Mouse (Mus musculus) urinary bladder, postnatal 36 days (tissue): ENCODE measurements around the gene Gpha2.

Experiments used
- DNase-seq, 2 experiments: peaks; one replicate each; pipeline ENCODE4 v3.0.0; 2022; ENCODE audit warnings: low spot score in 2 of 2, mixed read lengths in 1 of 2

Gene Gpha2

DNA sequence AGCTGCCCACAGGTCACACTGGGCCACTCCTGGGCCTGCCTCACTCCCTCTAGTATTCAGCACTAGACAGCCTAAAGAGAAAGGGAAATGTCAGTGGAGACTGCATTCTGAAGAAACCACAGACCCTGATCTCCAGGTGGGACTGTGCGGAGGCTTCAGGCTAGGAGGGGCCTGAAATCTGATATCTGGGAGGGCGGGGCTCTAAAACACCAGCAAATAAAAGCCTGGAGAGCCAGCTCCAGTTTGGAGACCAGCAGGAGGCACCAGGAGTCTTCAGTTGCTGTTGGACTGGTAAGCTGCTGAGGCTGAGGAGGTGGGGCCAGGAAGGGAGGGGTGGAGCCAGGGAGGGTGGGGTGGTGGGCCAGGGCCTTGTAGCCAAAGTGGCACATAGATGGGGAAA, at the start of gene Gpha2:
TSS of gene Gpha2 (plus strand) at position 246 of the 400 bp plus-strand sequence.
- DNase-seq, result no peak

DNA sequence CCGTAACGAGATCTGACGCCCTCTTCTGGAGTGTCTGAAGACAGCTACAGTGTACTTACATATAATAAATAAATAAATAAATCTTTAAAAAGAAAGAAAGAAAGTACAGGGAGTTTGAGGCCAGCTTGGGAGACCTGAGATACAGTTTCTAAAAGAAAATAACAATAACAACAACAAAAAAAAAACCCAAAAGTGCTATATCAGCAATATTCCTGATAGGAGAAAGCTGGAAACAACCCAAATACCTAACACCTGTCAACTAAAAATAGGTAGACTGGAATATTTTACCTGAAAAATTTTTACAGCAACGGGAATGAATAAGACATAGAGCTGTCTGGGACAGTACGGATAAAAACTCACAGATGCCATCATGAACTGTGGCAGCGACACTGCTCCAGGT, 47.4 kb upstream of the Gpha2 start:
- no peak for DNase-seq

DNA sequence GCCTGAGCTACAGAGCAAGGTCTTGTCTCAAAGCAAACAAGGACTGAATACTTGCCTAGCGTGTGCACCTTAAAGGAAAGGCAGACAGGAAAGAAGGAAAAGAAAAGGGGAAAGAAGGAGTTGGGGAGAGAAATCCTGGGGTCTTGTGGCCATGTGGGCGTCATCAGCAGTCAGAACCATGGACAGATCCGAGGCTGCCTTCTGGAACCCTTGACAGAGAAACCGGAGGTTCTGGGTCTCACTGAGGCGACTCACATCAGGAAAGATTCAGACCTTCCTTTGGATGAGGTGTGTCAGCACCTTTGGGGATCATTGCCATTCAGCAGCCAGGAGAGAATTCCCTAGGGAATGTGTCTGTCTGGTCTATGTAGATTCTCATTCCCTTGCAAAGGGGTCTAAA, 44.6 kb upstream of the Gpha2 start:
- DNase-seq, result no peak

GRCm38 (mm10) chr19:6182534-6182933, 43.6 kb upstream of the Gpha2 start:
- DNase-seq, result no peak

- DNase-seq, result no peak
These were observed 42.0 kb upstream of the Gpha2 start, which contains the start of gene Majin for GRCm38 (mm10) chr19:6184131-6184530. Majin (plus strand) TSS chr19:6184388.

- no peak for DNase-seq
These were observed 21.9 kb upstream of the Gpha2 start for GRCm38 (mm10) chr19:6204265-6204664.

- DNase-seq, result no peak
These were observed 19.5 kb upstream of the Gpha2 start for GRCm38 (mm10) chr19:6206716-6207115.

DNA sequence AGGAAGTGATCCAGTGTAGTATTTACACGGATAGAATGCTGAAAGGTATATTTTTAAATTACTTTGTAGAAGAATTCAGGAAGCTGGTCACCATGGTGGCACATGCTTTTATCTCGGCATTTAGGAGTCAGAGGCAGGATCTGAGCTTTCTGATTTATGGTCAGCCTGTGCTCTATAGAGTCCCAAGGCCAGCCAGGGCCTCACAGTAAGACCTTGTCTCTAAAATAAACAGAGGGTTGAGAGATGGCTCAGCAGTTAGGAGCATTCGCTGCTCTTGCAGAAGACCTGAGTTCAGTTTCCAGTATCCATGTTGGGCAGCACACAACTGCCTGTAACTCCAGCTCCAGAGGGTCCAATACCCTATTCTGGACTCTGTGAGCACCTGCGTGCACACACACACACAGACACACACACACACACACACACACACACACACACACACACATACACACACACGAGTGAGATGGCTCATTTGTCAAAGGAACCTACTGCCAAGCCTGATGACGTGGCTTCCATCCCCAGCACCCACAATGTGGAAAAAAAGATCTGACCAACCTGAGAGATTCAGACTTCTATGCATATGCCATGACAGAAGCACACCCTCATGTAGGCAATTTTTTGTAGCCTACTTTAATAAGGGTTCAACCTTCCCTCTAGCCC, 10.0 kb upstream of the Gpha2 start:
- no peak for DNase-seq

GRCm38 (mm10) chr19:6218606-6219005, 7.6 kb upstream of the Gpha2 start:
- DNase-seq, result no peak

GRCm38 (mm10) chr19:6226763-6227162, 583 bp downstream of the Gpha2 start:
- DNase-seq, result no peak

DNA sequence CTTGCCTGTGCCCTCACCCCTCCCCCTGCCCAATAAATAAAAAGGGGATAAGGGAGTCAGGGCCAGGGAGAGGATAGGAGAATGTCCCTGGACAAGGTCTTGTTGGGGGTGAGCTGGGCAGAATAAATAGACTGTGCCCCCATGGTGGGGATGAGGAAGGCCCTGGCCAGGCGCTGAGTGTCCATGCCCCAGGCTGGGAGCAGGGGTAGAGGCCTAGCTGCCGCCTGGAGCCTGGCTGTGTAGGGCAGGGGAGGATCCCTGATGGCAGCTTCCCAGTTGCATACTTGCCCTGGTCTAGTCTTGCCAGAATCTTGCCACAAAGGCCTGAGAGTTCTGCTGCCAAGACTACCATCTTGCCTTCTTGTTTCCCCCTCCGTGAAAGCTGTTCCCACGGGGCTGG, 1.7 kb downstream of the Gpha2 start:
- no peak for DNase-seq

DNA sequence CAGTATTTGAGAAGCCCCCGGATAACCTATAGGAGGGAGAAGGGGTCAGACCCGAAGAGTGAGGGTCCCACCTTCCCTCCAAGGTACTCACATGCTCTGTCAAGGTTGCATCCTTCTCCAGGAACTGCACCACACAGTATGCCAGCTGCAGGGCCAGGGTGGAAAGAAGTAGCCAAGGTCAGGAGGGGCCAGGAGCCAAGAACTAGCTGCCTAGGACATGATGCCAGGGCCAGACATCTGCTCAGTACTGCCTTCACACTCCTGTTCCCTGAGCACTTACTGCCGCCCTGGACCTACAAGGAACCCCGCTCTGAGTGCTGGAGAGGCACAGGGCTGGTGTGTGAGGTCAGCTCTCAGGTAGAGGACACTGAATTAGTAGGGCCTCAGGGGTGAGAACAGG, 4.2 kb downstream of the Gpha2 start:
- DNase-seq, result no peak

GRCm38 (mm10) chr19:6231036-6231435, 4.9 kb downstream of the Gpha2 start:
- no peak for DNase-seq

GRCm38 (mm10) chr19:6233647-6234046, 7.5 kb downstream of the Gpha2 start:
- DNase-seq, result no peak

DNA sequence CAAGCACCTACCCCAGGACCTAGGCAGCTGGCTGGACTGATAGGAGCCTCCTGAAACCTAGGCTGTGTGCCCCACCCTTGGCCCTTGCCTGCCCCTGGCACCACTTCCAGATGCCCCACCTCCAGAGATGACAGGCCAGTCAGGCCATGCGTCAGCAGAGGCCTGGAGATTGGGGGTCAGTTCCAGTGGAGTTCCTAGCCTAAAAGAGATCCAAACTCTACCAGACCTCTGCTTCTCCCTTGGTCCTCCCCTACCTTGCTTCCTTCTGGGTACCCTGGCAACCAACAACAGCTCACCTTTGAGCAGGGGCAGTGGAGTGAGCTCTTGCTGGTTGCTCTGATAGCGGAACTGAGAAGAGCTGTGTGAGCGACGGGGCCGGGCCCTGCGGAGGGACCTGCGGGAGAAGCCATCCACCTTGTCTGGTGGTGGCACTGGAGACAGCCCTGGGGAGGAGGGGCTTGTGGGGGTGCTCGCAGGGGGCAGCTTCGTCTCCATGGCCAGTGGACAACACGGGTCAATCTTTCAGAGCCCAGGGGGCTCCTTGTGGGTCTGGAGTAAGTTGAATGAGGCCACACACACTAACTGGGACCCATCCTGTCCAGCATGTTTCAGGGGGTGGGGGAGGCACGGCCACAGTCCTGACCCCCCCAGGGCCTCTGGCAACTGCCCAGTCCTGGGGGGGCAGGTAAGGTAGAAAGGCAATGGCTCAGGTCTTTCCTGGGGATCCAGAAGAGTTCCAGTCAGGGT, 8.3 kb downstream of the Gpha2 start:
- DNase-seq, result peak in 1 of 2 experiments; percentile 22

DNA sequence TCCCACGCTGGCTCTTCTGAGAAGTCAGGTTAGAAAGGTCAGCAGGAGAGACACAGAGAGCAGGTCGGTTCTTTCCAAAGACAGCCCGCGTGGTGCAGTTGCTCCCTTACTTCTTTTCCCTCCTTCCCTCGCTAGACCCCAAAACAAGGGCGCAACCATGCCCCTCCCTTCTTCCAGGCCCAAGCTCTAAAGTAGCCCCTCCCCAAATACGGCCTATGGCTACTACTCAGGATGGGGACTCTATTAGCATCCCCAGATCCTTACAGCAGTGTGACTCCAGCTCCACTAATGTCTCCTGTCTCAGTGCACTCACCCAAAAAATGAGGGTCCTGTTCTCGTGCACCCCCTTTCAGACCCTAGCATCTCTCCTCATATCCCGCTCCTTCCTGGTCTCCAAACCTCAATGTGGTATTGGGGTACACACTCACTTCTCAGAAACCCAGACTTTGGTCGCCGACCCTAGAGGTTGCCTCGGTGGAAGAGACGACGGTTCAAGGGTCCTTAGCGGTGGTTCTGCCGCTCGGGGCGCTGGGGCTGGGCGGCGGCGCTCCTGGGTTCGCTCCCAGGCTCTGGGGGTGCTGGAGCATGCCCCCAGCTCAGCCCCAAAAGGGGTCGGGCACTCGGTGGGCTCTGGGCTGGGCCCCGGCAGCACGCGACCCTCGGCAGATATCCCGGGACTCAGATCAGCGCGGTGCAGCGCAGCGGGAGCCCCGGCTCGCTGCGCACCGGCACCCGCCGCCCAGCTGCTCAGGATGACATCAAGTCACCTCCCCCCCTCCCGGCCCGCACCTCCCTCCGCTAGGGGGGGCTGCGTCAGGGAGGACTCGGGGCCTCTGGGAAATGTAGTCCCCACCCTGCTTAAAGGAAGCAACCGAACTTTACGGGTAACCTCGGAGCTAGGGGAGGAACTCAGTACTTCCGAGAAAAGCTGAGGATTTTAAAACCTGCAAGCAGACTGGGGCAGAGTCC, 9.2 kb downstream of the Gpha2 start, which contains the start of gene Ppp2r5b:
TSS of gene Ppp2r5b (minus strand) at position 789 of the 969 bp plus-strand sequence.
- DNase-seq, result peak; percentile 90 to 95

GRCm38 (mm10) chr19:6236053-6236441, 9.9 kb downstream of the Gpha2 start:
- peak; percentile 82 to 88 for DNase-seq

DNA sequence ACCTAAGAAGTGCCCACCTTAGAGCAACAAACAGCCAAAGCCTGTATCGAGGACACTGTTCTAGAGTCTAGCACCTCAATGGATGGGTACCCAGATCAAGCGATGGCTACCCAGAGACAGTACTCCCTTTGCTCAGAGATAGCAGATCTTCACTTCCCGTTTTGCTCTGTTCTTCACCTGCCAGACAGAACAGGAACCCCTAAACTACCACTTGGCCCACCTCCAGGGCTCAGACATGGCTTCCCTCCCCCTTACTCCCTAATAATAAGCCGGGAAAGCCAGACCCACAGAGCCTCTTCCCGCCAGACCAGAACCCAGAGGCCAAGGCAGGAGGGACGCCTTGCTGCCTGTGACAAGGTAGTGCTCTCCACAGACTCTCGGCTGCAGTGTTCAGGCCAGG, 10.7 kb downstream of the Gpha2 start:
- no peak for DNase-seq

GRCm38 (mm10) chr19:6238740-6239139, 12.6 kb downstream of the Gpha2 start:
- no peak for DNase-seq

DNA sequence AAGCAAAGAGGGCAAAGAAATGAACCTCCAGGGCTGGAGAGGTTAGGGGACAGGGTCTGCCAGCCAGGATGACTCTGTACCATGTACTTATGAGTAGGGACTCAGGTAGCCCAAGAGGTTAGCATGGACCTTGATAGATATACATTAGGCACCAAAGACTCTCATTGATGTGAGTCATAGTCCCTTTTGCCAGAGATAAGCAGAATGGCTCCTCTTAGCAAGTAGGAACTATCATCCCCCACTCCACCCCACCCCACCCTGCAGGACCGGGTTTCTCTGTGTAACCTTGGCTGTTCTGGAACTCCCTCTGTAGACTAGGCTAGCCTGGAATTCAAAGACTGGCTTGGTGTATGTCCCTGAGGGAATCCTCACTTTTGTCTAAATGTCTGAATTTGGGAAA, 14.0 kb downstream of the Gpha2 start:
- DNase-seq, result no peak

DNA sequence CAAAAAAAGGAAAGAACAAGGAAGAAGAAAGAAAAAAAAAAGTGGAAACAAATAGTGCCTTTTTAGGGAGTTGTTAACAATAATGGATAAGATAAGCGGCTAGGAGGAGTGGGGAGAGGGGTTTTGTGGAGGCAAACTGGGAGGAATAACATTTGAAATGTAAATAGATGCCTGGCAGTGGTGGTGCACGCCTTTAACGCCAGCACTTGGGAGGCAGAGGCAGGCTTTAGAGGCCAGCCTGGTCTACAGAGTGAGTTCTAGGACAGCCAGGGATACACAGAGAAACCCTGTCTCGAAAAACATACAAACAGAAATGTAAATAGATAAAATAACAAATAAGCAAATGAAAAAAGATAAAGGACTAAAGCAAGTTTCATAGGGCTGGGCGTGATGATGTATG, 14.5 kb downstream of the Gpha2 start:
- no peak for DNase-seq
